Mouse (Mus musculus) liver, embryonic 14.5 days (tissue): Measurements from ENCODE around the gene Pla2g10. TPM values are rescaled to one million over a fixed set of nuclear protein-coding genes. Genes with fewer than 3 reads are reported as not detected.

Experiments used
- ATAC-seq: fragments of 200-750 bp; cut with Nextera tagmentation; 2 replicates; pipeline ENCODE4 v1.8.0; 2017; ENCODE audit warnings: moderate number of reproducible peaks, mild to moderate bottlenecking, moderate library complexity; ENCODE audit not compliant: insufficient read depth
- DNase-seq, 3 experiments: peaks; one replicate each; pipeline ENCODE4 v3.0.0-alpha.2; 2012 to 2013; ENCODE audit warnings: low read depth in 3 of 3, low spot score in 3 of 3
- H3K27ac ChIP-seq: fragments of 300-500 bp; sonication (generic); 2 replicates; pipeline ENCODE4 v1.5.1; 2014; ENCODE audit warnings: moderate library complexity, mild to moderate bottlenecking, control low read depth, inconsistent platforms
- H3K27me3 ChIP-seq: fragments of 300-500 bp; sonication (generic); 2 replicates; pipeline ENCODE4 v1.6.1; 2014; ENCODE audit warnings: mild to moderate bottlenecking, low read length, moderate library complexity; ENCODE audit not compliant: control insufficient read depth, insufficient read depth
- H3K36me3 ChIP-seq: fragments of 300-500 bp; sonication (generic); replicated peaks from 2 replicates; pipeline ENCODE4 v1.6.1; 2014; ENCODE audit warnings: low read depth; ENCODE audit not compliant: control insufficient read depth, insufficient read depth
- H3K4me1 ChIP-seq, 2 experiments: fragments of 200-500 bp in 1 of 2; fragments of 300-500 bp in 1 of 2; sonication (generic) in 1 of 2; replicated peaks; 2 replicates each; pipeline ENCODE4 v1.6.1; 2012 to 2014; ENCODE audit warnings: antibody characterized with exemption in 1 of 2, inconsistent platforms in 1 of 2, low read length in 1 of 2; ENCODE audit not compliant: control insufficient read depth in 2 of 2, insufficient read depth in 2 of 2
- H3K4me2 ChIP-seq: fragments of 300-500 bp; sonication (generic); 2 replicates; pipeline ENCODE4 v1.6.1; 2014; ENCODE audit warnings: low read depth, mild to moderate bottlenecking, control low read depth, moderate library complexity
- H3K4me3 ChIP-seq, 2 experiments: fragments of 200-500 bp in 1 of 2; fragments of 300-500 bp in 1 of 2; sonication (generic) in 1 of 2; 2 replicates each; pipeline ENCODE4 v1.5.1; 2012 to 2014; ENCODE audit warnings: low read depth in 2 of 2, low read length in 2 of 2, mild to moderate bottlenecking in 2 of 2, control low read depth in 1 of 2, inconsistent platforms in 1 of 2, moderate library complexity in 1 of 2; ENCODE audit not compliant: insufficient read depth in 1 of 2
- H3K9ac ChIP-seq: fragments of 300-500 bp; sonication (generic); replicated peaks from 2 replicates; pipeline ENCODE4 v1.6.1; 2014; ENCODE audit warnings: mild to moderate bottlenecking, control low read depth, moderate library complexity
- H3K9me3 ChIP-seq: fragments of 300-500 bp; sonication (generic); 2 replicates; pipeline ENCODE4 v1.6.1; 2016; ENCODE audit warnings: low read length, mixed read lengths; ENCODE audit not compliant: control insufficient read depth
- CTCF ChIP-seq: IDR thresholded peaks from 2 replicates; pipeline ENCODE4 v1.5.1; 2016; ENCODE audit warnings: antibody characterized with exemption, low read depth, control low read depth
- EP300 ChIP-seq: IDR thresholded peaks from 2 replicates; pipeline ENCODE4 v1.6.1; 2016; ENCODE audit warnings: antibody characterized with exemption, low read depth
- WGBS: fragments of 180-500 bp; shearing (Covaris S2); extraction: QIAGEN DNeasy Blood & Tissue Kit; methylation state at CpG from one replicate; pipeline ENCODE4 v1.1.7; 2014; ENCODE audit not compliant: insufficient replicate concordance; 5-methylcytosine and 5-hydroxymethylcytosine counted together
- polyA plus RNA-seq, 2 experiments: library from polyadenylated mRNA; depleted of rRNA in 1 of 2; stranded (reverse) in 1 of 2; unstranded in 1 of 2; fragments of >200 nt; fragmentation: Nextera tagmentation in 1 of 2; extraction: Ambion mirVana in 1 of 2; gene quantifications; 2 replicates each; pipeline versions ENCODE4 v1.2.1 to v1.2.3; 2012 to 2014

The Pla2g10 gene
- polyA plus RNA-seq, 2 experiments, result 0.20 TPM; not detected in 1

GRCm38 (mm10) chr16:13714910-13715309 lies 15.9 kb downstream of the Pla2g10 start:
- DNase-seq (no peak), ATAC-seq (no peak)
- H3K27me3 ChIP-seq, result no peaks in the 10 kb centered on the region
- H3K9ac ChIP-seq, result no peak overlapping the region
- H3K4me3 ChIP-seq, result no peak overlapping the region
- no peaks in the 10 kb centered on the region for H3K4me1 ChIP-seq
- no peaks in the 10 kb centered on the region for H3K9me3 ChIP-seq
- TF ChIP-seq CTCF, result no peak
- no peak for TF ChIP-seq EP300
- H3K36me3 ChIP-seq, result no peaks in the 10 kb centered on the region
- WGBS, result 67% methylated on average over 3 of the region's 3 CpGs
- no peak overlapping the region for H3K27ac ChIP-seq
- no peak overlapping the region for H3K4me2 ChIP-seq

- no peak overlapping the region for H3K9ac ChIP-seq
- ATAC-seq (no peak), DNase-seq (no peak)
- H3K9me3 ChIP-seq, result no peaks in the 10 kb centered on the region
- no peak overlapping the region for H3K4me3 ChIP-seq
- H3K27ac ChIP-seq, result no peak overlapping the region
- H3K4me2 ChIP-seq, result no peak overlapping the region
- WGBS, result 87% methylated on average over 10 of the region's 10 CpGs
- TF ChIP-seq EP300 (no peak), CTCF (no peak)
- no peaks in the 10 kb centered on the region for H3K4me1 ChIP-seq
- peaks cover 2% of the 10 kb centered on the region; the same call in 1 of the 2 replicates for H3K36me3 ChIP-seq
- no peaks in the 10 kb centered on the region for H3K27me3 ChIP-seq
Observed at GRCm38 (mm10) chr16:13704676-13705075, 26.1 kb downstream of the Pla2g10 start.

GRCm38 (mm10) chr16:13702184-13702583 lies 28.6 kb downstream of the Pla2g10 start:
- ATAC-seq, result no peak
- peaks cover 8% of the 10 kb centered on the region for H3K36me3 ChIP-seq

GRCm38 (mm10) chr16:13698998-13699397 lies 31.8 kb downstream of the Pla2g10 start:
- Histone ChIP-seq H3K4me3 (no peak overlapping the region), H3K27ac (no peak overlapping the region), H3K27me3 (no peaks in the 10 kb centered on the region), H3K4me2 (no peak overlapping the region), H3K9ac (no peak overlapping the region), H3K36me3 (peaks cover 12% of the 10 kb centered on the region), H3K9me3 (no peaks in the 10 kb centered on the region), H3K4me1 (no peaks in the 10 kb centered on the region)
- 82% methylated on average over 7 of the region's 7 CpGs for WGBS
- DNase-seq (no peak), ATAC-seq (no peak)
- no peak for TF ChIP-seq EP300
- TF ChIP-seq CTCF, result peak; percentile 48

More at GRCm38 (mm10) chr16:13702184-13702583, 28.6 kb downstream of the Pla2g10 start:
- no peak overlapping the region for H3K27ac ChIP-seq
- H3K4me2 ChIP-seq, result no peak overlapping the region
- H3K4me3 ChIP-seq, result no peak overlapping the region
- no peaks in the 10 kb centered on the region for H3K27me3 ChIP-seq
- WGBS, result 81% methylated on average over 7 of the region's 7 CpGs
- no peak overlapping the region for H3K9ac ChIP-seq
- DNase-seq, result no peak
- no peaks in the 10 kb centered on the region for H3K4me1 ChIP-seq
- no peak for TF ChIP-seq EP300
- TF ChIP-seq CTCF, result no peak
- H3K9me3 ChIP-seq, result no peaks in the 10 kb centered on the region

- H3K36me3 ChIP-seq, result peaks cover 10% of the 10 kb centered on the region
- no peak overlapping the region for H3K27ac ChIP-seq
- no peaks in the 10 kb centered on the region for H3K27me3 ChIP-seq
- no peaks in the 10 kb centered on the region for H3K9me3 ChIP-seq
- WGBS, result 83% methylated on average over 3 of the region's 3 CpGs
- no peak overlapping the region for H3K9ac ChIP-seq
- H3K4me1 ChIP-seq, result no peaks in the 10 kb centered on the region
- H3K4me2 ChIP-seq, result no peak overlapping the region
- ATAC-seq, result no peak
- DNase-seq, result no peak
- no peak for TF ChIP-seq CTCF
- TF ChIP-seq EP300, result no peak
- H3K4me3 ChIP-seq, result no peak overlapping the region
Observed at GRCm38 (mm10) chr16:13678601-13679319, 52.0 kb downstream of the Pla2g10 start.
